Mouse (Mus musculus) frontal cortex, postnatal 14 days (tissue): ENCODE data around the gene Itln1.

Experiments
- DNase-seq, 2 experiments: peaks; one replicate each; pipeline ENCODE4 v3.0.0; 2022; ENCODE audit warnings: low spot score in 2 of 2

The Itln1 gene

DNA sequence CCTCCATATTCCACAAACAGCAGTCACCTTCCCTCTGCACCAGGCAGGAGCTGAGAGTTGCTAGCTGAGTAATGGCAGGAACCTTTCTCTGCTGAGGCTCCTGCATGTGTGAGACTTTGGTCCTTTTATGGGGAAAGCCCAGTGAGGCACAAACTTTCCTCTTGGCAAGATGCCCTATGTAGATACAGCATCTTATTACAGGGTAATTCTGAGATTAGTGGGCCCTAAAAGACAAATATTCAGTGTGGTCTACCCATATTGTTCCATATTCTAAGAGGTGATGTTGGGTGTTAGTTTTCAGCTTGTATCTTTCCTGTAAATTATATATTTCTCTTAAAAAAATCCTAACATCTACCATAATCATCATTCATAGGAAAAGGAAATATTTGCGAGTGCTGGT lies at the start of gene Itln1:
Itln1 (minus strand) TSS at position 101 of the 400 bp plus-strand sequence.
- DNase-seq, result no peak

DNA sequence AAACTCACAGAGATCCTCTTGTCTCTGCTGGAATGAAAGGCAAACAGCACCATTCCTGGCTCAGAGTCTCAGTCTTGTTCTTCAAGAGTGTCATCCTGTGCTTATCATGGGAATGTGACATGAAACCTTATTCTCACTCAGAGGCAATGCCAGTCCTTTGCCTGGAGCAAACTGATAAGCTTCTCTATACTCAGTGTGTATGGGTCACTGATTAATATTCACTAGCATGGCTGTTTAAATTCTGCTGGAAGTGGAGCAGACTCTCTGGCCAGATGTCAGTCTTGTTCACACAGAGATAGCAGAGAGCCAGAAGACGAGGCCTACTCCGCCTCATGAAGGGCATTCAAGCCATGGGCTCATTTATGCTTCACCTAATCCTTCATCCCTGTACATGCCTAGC lies 49.5 kb upstream of the Itln1 start:
- DNase-seq, result no peak

DNA sequence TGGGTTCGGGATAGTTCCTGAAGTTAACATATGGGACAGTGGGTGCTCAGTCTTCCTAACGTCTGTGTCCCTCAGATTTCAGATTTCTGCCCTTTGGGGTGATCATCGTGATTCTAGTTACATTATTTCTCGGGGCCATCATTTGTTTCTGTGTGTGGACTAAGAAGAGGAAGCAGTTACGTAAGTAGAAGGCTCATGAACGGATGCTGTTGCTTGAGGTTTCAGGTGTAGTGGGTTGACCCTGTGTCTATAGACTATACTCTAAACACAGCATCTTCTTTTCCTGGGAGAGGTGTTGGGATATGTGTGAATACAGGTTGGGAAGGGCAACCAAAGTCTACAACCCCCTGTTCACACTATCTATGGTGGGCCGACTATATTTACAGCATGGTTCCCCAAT lies 42.1 kb upstream of the Itln1 start:
- DNase-seq, result no peak

DNA sequence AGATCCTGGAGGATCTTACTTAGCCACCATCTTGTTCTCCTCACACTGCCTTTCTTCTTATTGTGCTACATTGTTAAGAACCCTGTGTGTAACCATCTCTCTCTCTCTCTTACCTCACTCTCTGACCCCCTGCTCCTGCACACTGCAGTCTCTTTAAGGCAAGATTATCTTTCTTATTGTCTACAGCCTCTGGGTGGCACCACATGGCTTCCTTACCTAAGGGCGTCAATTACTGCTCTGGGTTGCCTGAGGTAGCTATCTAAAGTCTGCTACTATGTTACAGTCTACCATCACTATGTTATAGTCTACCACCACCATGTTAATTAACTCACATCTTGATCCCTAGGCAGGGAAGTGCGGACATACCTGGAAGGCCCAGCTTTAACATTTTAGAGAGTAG lies 33.3 kb upstream of the Itln1 start:
- no peak for DNase-seq

DNA sequence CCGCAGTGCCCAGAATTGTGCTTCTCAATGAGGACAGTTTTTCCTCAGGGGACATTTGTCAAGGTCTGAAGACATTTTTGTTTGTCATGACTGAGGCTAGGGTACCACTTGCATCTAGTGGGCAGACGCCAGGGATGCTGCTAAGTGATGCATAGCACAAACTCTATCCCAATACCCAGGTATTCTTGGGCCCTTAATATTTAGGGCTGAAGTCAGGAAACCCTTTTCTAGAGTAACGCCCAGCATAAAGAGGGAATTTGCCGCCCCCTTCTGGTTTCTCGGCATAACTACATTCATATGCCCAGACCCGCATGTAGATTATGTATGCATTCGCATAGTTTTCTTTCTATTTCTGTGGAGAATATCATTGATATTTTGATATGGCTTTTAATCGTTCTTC lies 31.7 kb upstream of the Itln1 start:
- peak in 1 of 2 experiments; percentile 17 for DNase-seq

DNA sequence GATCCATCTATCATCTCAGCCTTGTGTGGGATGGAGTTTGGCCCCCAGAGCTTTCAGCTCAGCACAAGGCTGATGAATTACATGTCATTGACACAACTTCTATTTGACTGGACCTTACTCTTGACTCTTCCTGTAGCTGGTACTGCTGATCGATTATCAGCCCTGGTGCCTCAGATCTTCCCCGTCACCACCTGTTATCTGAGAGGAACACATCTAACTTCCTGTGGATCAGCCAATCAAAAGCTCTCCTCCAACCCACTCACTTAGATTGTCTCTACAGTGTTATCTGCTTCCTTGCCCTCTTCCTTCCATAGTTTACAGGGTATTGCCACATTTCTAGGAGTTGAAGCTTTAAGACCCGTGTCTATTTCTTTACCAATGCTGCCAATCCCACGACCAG lies 30.8 kb upstream of the Itln1 start:
- no peak for DNase-seq

DNA sequence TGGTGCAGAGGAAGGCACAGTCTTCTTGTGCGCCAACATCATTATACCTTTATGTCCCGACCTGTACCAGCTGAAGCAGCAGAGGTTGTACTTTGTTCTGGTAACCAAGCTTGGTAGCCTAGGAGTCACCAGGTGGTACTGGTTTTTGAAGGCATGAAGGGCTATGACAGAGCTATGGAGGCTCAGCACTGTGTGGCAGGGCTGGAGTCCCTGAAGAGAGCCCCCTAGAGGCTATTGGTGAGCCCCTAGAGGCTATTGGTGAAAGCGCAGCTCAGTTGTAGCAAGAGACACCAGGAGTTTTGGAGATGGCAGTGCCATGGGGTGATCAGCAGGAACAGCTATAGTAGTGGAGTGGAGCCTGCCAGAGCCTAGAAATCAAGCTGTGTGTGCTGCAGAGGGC lies 29.2 kb upstream of the Itln1 start:
- DNase-seq, result no peak

DNA sequence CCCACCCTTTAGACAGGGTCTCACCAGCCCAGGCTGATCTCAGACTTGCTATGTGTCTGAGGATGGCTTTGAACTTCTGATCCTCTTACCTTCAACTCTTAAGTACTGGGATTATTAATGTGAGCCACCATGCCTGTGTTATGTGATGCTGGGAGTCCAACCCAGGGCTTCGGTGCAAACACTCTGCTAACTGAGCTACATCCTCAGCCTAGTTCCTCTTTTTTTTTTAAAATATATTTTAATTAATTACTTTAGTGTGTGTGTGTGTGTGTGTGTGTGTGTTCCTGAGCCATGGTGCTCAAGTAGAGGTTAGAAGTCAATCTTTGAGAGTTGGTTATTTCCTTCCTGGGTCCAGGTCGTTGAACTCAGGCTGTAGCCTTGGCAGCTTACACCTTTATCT lies 27.9 kb upstream of the Itln1 start:
- no peak for DNase-seq

DNA sequence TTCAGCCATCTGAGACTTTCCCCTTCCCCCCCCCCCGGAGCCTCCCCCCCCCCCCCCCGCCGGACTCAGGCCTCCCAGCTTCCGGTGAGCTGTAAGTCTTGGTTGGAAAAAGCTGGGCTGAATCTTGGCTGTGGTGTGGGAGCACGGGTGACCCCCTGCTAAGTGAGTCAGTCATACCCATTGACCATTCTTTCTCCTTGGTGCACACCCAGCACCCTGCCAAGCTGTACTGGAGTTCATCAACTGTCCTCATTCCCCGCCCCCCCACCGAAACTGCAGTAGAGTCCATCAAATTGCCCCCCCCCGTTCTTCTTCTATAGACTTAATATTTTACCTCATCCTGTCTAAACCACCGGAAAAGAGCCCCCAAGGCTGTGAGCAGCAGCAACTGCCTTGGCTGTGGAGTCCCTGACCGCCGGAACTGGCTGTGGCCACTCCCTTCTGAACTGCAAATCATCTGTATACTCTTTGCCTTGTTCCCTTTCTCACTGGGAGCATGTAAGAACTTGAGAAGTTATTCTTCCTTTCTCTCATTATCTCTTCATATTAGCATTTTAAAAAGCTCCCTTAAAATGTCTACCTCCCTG lies 26.6 kb upstream of the Itln1 start:
- no peak for DNase-seq

DNA sequence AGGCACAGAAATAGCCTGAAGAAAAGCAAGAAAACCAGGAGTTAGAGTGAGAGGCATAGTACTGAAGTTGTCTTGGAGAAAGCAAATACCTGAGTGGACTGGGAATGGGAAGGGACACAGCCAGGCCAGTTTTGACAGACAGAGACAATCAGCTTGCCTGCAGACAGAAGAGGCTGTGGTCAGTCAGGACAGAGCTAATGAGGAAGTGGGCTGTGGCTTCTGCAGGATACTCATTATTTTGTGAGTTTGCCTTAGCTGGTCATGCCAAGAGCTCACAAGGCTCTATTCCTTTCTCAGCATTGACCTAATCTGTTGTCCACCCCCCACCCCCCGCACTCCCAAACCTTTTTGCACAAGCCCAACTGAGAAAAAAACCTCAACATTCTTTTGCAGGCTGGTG lies 26.1 kb upstream of the Itln1 start:
- no peak for DNase-seq

DNA sequence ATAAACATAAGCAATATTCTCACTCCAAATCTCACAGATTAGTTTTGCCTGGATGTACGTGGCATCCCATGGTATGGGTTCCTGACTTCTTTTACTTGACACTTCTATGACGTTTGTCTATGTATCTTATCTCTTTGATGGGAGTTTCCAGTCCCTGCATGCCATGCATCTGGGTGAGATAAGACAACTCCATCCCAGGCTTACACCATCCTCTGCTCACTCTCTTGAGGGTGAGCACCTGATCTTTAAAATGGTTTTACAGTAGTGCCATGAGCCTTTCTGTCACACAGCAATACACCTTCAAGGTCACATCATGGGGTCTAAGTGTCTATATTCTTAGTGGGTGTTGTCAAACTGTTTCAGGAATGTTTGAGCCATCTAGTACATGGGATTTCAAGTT lies 25.2 kb upstream of the Itln1 start:
- no peak for DNase-seq

DNA sequence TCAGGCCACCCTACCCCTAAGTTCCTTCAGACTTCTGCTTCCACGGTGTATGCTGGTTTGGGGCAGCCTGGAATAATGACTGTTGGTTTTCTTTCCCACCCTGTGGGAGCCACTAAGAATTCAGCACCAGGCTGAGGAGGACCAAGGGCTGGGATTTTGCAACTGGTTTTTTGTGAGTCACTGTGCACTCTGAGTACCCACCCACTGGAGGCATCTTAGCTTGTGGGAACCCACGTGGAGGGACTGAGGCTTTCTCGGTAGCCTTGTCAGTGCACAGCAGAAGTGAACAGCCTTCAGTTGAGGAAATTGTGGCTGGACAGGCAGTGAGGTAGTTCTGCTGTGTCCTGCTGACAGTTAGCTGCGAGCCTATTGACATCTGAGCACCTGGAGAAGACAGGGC lies 23.8 kb upstream of the Itln1 start, which contains the start of gene Cd244a:
Cd244a (plus strand) TSS at position 296 of the 400 bp plus-strand sequence.
- DNase-seq, result no peak

DNA sequence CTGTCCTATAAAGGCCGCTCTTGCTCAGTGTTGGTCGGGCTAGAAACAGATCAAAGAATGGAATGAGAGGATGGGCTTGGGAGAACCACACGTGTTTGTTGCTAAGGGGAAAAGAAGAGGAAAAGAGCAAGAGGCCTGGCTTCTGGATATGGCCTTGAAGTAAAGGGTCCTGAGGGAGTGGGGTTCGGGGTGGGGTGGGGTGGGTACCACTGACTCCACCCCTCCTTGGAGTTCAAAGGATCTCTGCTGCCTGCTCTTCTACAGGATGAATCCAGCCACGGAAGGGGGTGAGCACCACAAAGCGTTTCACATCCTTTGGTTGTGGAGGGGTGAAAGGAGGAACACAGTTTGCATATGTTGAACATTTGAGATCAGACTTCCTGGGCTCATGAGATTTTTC lies 23.3 kb upstream of the Itln1 start:
- no peak for DNase-seq

DNA sequence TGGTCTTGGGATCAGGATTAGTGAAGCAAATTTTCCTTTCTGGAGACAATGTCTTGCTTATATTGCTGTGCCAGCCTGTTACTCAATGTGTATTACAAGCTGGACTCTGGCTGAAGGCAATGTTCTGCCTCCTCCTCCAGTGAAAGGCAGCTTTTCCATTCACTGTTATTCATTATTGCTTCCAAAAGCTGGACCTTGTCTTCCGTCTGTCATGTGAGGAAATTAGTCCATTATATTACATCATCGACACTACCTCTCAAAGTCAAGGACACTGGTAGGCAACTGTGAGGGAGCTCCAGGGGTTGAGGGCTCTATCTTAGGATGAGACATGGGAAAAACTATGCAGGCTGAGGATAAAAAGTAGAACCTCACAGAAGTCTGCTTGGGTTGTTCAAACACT lies 21.3 kb upstream of the Itln1 start:
- no peak for DNase-seq

DNA sequence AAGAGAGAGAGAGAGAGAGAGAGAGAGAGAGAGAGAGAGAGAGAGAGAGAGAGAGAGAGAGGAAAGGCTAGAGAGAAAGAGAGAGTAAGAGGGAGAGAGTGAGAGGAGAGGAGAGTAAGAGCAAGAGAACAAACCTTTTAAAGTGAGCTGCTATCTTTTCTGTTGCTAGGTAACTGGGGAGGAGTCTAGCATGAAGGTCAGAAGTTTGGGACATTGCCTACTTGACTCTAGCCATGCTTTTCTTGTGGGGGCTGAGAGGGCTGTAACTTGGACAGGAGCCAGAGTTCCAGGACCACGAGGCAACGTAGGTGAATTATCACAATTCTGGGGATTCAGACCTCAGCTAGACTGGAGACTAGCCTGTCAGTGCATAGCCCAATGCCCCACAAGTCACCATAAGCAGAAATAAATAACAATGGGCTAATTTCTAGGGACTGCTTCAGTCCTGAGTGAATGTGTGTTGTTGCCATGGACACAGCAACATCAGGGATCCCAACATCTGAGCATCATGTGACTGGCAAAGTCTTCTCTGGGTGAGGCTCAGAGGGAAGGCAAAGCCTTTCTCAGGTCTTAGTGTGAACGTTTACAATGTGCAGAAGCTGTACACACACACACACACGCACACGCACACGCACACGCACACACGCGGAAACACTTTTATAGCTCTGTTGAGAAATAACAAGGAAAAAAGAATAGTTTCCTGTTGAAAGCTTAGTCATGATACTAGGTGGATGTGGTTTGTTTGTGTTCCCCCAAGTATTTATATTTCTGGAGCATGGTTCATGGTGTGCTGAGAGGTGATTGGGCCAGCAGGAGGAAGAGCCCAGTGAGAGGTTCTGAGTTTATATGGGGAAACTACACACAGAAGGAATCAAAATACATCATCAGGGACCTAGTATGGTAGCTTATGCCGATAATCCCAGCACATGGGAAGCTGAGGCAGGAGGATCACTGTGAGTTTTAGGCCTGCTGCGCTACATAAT lies 18.6 kb upstream of the Itln1 start:
- DNase-seq, result no peak

DNA sequence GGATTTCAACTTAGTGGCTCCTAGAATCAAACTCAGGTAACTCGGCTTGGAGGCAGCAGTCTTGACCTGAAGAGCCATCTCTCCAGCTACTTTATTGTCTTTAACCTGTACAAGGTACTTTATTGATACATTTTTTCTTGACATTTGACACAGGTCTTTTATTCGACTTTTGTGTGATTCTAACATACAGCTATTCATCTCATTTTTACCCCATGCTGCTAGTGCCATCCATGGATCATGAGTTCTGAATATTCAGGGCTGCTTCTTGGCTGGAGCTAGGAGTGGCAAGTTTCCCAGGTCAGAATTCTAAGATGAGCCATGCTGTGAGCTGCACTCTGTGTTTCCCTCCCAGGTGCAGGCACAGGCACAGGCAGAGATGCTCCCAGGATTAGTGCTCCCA lies 17.1 kb upstream of the Itln1 start:
- DNase-seq, result no peak

DNA sequence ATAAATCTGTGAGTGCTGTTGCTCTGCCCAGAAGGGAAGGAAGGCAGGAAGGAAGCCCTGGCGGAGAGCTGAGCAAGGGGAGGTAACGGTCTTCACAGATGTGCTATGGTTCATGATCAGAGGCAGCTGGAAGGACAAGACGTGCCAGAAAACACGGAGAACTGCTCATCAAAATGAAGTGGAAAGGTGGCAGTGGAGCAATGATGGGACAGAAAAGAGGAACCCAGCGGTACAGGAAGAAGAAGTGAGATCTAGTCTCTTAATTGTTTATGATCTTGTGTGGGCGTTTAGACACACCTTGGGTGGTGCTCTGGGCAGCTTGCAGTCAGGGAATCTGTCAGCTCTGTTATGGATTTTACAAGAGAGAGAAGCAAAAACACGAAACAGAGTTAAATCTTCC lies 16.2 kb upstream of the Itln1 start:
- DNase-seq, result no peak

DNA sequence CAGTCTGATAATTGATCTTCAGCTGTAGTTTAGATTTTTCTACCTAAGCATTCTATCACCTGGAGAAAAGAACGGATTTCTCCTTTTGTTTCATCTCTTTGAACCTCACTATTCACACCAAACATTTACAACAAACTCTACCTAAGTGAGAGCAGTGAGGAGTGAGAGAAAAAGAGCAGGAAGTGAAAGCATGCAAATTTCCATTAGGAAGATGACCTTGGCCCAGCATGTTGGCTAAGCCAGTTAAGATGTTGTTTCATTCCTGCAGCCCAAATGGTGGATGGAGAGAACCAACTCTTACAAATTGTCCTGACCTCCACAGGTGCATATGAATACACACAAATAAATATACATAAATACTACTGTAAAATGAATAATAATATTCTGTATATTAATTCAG lies 5.6 kb upstream of the Itln1 start:
- DNase-seq, result no peak

DNA sequence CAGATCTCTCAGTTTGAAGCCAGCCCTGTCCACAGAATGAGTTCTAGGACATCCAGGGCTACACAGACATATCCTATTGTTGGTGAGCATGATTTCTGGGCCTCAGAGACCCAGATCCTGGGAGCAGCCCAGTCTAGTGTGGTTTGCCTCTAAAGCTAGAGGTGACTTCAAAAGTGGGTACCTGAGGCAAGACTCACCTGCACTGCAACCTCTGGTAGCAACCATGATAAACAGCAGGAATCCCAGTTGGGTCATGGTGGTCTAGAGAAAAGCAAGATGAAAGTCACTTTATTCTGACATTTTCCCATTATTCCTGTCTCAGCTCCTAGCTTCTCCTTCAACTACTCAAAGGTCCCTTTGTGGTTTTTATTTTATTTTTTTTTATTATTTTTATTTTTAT lies 537 bp downstream of the Itln1 start:
- DNase-seq, result no peak

DNA sequence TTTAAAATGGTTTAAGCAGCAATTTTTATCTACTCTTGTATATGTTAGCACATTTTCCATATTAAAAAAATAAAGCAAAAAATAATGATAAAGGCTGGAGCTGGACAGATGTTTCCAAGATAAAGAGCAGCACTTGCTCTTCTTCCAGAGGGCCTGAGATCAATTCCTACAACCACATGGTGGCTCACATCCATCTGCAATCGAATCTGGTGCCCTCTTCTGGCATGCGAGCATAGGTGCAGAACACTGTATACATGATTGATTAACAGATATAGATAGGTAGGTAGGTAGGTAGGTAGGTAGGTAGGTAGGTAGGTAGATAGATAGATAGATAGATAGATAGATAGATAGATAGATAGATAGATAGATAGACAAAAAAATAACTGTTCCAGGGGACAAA lies 2.3 kb downstream of the Itln1 start:
- DNase-seq, result no peak

DNA sequence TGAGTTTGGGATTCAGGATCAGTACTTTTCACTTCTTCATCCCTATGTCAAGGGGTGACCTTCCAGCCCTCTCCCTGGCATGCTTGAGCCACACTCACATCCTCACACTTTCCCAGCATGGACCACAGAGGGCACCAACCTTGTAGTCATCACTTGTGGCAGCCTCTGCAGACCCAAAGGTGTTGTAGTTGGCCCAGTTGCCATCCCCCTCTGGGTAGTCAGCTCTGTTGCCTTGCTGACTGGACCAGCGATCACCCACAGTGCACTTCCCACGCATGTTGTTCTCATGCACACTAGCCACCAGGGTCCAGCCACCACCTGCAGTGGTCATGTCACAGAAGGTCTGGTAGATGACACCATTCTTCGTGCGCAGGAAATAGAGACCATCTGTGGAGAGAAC lies 3.7 kb downstream of the Itln1 start:
- DNase-seq, result no peak

DNA sequence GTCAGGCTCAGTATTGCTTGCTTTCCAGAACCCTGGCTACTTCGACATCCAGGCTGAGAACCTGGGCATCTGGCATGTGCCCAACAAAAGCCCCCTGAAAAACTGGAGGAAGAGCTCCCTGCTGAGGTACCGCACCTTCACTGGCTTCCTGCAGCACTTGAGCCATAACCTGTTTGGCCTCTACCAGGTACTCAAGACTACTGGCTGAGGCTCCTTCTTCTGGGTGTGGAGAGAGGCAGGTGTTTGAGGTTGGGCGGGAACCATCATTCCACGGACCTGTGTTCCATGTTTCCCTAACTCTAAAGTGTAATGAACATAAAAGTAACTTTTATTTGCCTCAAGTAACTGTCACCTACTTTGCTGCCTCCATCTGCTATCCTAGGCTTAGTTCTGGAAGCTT lies 19.5 kb downstream of the Itln1 start:
- DNase-seq, result no peak

DNA sequence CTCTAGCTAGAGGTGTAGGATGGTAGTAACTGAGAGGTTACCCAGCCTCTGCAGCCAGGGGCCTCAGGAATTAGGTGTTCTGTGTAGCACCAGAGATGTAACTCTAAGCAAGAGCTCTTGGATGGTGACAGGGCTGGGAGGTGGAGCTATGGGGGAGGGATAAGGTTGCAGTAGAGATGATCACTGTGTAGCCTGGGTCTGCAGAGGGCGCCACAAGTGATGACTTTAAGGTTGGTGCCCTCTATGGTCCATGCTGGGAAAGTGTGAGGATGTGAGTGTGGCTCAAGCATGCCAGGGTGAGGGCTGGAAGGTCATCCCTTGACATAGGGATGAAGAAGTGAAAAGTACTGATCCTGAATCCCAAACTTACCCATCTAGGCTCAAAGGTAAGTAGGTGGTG lies 20.1 kb downstream of the Itln1 start:
- DNase-seq, result no peak
